Mouse (Mus musculus) CH12.LX (cell line): Measurements from ENCODE around the gene Ddx27. TPM values are rescaled to one million over a fixed set of nuclear protein-coding genes. Genes with fewer than 3 reads are reported as not detected.

ENCODE experiments used
- DNase-seq: peaks from one replicate; pipeline ENCODE4 v3.0.0-alpha.2; 2013; ENCODE audit errors: extremely low read depth
- H3K27ac ChIP-seq: 2 replicates; pipeline ENCODE4 v1.5.1; 2012; ENCODE audit warnings: low read depth, mild to moderate bottlenecking, control low read depth, moderate library complexity; ENCODE audit not compliant: insufficient read depth
- H3K27me3 ChIP-seq: replicated peaks from 2 replicates; pipeline ENCODE3; 2012; ENCODE audit warnings: inconsistent platforms
- H3K36me3 ChIP-seq, 2 experiments: replicated peaks in 1 of 2; 2 replicates each; pipeline versions ENCODE3 to v1.6.1; 2012; ENCODE audit warnings: inconsistent platforms in 1 of 2, low read length in 1 of 2, mild to moderate bottlenecking in 1 of 2, mixed read lengths in 1 of 2, moderate library complexity in 1 of 2; ENCODE audit not compliant: control insufficient read depth in 1 of 2, insufficient read depth in 1 of 2
- H3K4me1 ChIP-seq, 2 experiments: 2 replicates each; pipeline ENCODE4 v1.6.1; 2012; ENCODE audit warnings: inconsistent platforms in 1 of 2, moderate library complexity in 1 of 2; ENCODE audit not compliant: insufficient read depth in 2 of 2, control insufficient read depth in 1 of 2
- H3K4me2 ChIP-seq: 2 replicates; pipeline ENCODE4 v1.6.1; 2012; ENCODE audit warnings: low read depth, mild to moderate bottlenecking, control low read depth; ENCODE audit not compliant: poor library complexity, insufficient read depth, severe bottlenecking
- H3K4me3 ChIP-seq, 3 experiments: fragments of 150-350 bp in 1 of 3; sonication (generic) in 1 of 3; replicated peaks in 1 of 3; 2 replicates each; pipeline versions ENCODE3 to v1.5.1; 2011 to 2012; ENCODE audit warnings: low read depth in 2 of 3, low read length in 2 of 3, mild to moderate bottlenecking in 2 of 3, moderate library complexity in 2 of 3, control low read depth in 1 of 3, improper control_type of control experiment in 1 of 3, inconsistent platforms in 1 of 3, mixed read lengths in 1 of 3; ENCODE audit not compliant: poor library complexity in 1 of 3
- H3K79me2 ChIP-seq: replicated peaks from 2 replicates; pipeline ENCODE4 v1.6.1; 2012; ENCODE audit warnings: mild to moderate bottlenecking, moderate library complexity; ENCODE audit not compliant: control insufficient read depth, poor library complexity, insufficient read depth, severe bottlenecking; ENCODE audit errors: extremely low read depth
- H3K9ac ChIP-seq: 2 replicates; pipeline ENCODE4 v1.6.1; 2012; ENCODE audit warnings: low read depth, mild to moderate bottlenecking, control low read depth, moderate library complexity; ENCODE audit not compliant: insufficient read depth
- H3K9me3 ChIP-seq: replicated peaks from 2 replicates; pipeline ENCODE3; 2012; ENCODE audit warnings: low read length, inconsistent platforms, mixed read lengths
- BHLHE40 ChIP-seq: IDR thresholded peaks from 2 replicates; pipeline ENCODE4 v1.6.1; 2011; ENCODE audit warnings: mild to moderate bottlenecking, low read depth, low read length, improper control_type of control experiment
- CHD1 ChIP-seq: IDR thresholded peaks from 2 replicates; pipeline ENCODE4 v1.6.1; 2012; ENCODE audit warnings: low read depth, low read length, improper control_type of control experiment, inconsistent platforms
- CHD2 ChIP-seq: IDR thresholded peaks from 2 replicates; pipeline ENCODE4 v1.6.1; 2011; ENCODE audit warnings: low read length, improper control_type of control experiment
- CTCF ChIP-seq, 2 experiments: IDR thresholded peaks in 1 of 2; conservative IDR thresholded peaks in 1 of 2; 2 replicates each; pipeline ENCODE4 v1.5.1; 2011 to 2012; ENCODE audit warnings: low read depth in 2 of 2, low read length in 2 of 2, improper control_type of control experiment in 1 of 2, inconsistent platforms in 1 of 2, mild to moderate bottlenecking in 1 of 2, moderate library complexity in 1 of 2
- E2F4 ChIP-seq: IDR thresholded peaks from 2 replicates; pipeline ENCODE4 v1.6.1; 2011; ENCODE audit warnings: low read depth, low read length, improper control_type of control experiment; ENCODE audit not compliant: insufficient replicate concordance
- ELF1 ChIP-seq: IDR thresholded peaks from 2 replicates; pipeline ENCODE4 v1.6.1; 2014; ENCODE audit warnings: low read depth, mild to moderate bottlenecking, inconsistent platforms, low read length, improper control_type of control experiment
- EP300 ChIP-seq: IDR thresholded peaks from 2 replicates; pipeline ENCODE4 v1.6.1; 2011; ENCODE audit warnings: low read length, improper control_type of control experiment
- ETS1 ChIP-seq: conservative IDR thresholded peaks from 2 replicates; pipeline ENCODE4 v1.6.1; 2012; ENCODE audit warnings: low read depth, mild to moderate bottlenecking, inconsistent platforms, low read length, improper control_type of control experiment, moderate library complexity
- GABPA ChIP-seq: IDR thresholded peaks from 2 replicates; pipeline ENCODE4 v1.6.1; 2012; ENCODE audit warnings: low read depth, low read length, improper control_type of control experiment, inconsistent platforms; ENCODE audit not compliant: insufficient replicate concordance
- HCFC1 ChIP-seq: IDR thresholded peaks from 2 replicates; pipeline ENCODE4 v1.6.1; 2012; ENCODE audit warnings: low read depth, mild to moderate bottlenecking, inconsistent platforms, low read length, improper control_type of control experiment
- IRF4 ChIP-seq: IDR thresholded peaks from 2 replicates; pipeline ENCODE4 v1.6.1; 2014; ENCODE audit warnings: low read depth, mild to moderate bottlenecking, inconsistent platforms, low read length, improper control_type of control experiment
- JUN ChIP-seq: IDR thresholded peaks from 2 replicates; pipeline ENCODE4 v1.6.1; 2011; ENCODE audit warnings: low read depth, mild to moderate bottlenecking, low read length, improper control_type of control experiment, moderate library complexity; ENCODE audit not compliant: insufficient read depth
- JUND ChIP-seq: conservative IDR thresholded peaks from 2 replicates; pipeline ENCODE4 v1.6.1; 2011; ENCODE audit warnings: low read depth, low read length, improper control_type of control experiment
- KAT2A ChIP-seq: IDR thresholded peaks from 2 replicates; pipeline ENCODE4 v1.6.1; 2012; ENCODE audit warnings: low read length, improper control_type of control experiment, inconsistent platforms; ENCODE audit not compliant: insufficient replicate concordance
- MAFK ChIP-seq: IDR thresholded peaks from 2 replicates; pipeline ENCODE4 v1.6.1; 2011; ENCODE audit warnings: low read length, improper control_type of control experiment; ENCODE audit not compliant: insufficient replicate concordance
- MAX ChIP-seq: IDR thresholded peaks from 2 replicates; pipeline ENCODE4 v1.6.1; 2011; ENCODE audit warnings: low read length, improper control_type of control experiment
- MAZ ChIP-seq: IDR thresholded peaks from 2 replicates; pipeline ENCODE4 v1.6.1; 2012; ENCODE audit warnings: low read depth, mild to moderate bottlenecking, inconsistent platforms, low read length, improper control_type of control experiment, moderate library complexity
- MEF2A ChIP-seq: IDR thresholded peaks from 2 replicates; pipeline ENCODE4 v1.6.1; 2014; ENCODE audit warnings: low read depth, mild to moderate bottlenecking, inconsistent platforms, low read length, improper control_type of control experiment, borderline replicate concordance
- MXI1 ChIP-seq: IDR thresholded peaks from 2 replicates; pipeline ENCODE4 v1.6.1; 2011; ENCODE audit warnings: mild to moderate bottlenecking, low read depth, low read length, improper control_type of control experiment
- MYC ChIP-seq: IDR thresholded peaks from 2 replicates; pipeline ENCODE4 v1.6.1; 2011; ENCODE audit warnings: low read depth, mild to moderate bottlenecking, improper control_type of control experiment, low read length
- NELFE ChIP-seq: IDR thresholded peaks from 2 replicates; pipeline ENCODE4 v1.6.1; 2011; ENCODE audit warnings: low read depth, low read length, improper control_type of control experiment
- NRF1 ChIP-seq: IDR thresholded peaks from 2 replicates; pipeline ENCODE4 v1.6.1; 2014; ENCODE audit warnings: low read depth, mild to moderate bottlenecking, inconsistent platforms, low read length, improper control_type of control experiment, moderate library complexity
- PAX5 ChIP-seq: IDR thresholded peaks from 2 replicates; pipeline ENCODE4 v1.6.1; 2012; ENCODE audit warnings: low read length, inconsistent platforms, mixed read lengths
- POLR2A ChIP-seq: IDR thresholded peaks from 2 replicates; pipeline ENCODE4 v1.6.1; 2011; ENCODE audit warnings: low read depth, mild to moderate bottlenecking, improper control_type of control experiment, low read length
- POLR2AphosphoS2 ChIP-seq: IDR thresholded peaks from 2 replicates; pipeline ENCODE4 v1.6.1; 2011; ENCODE audit warnings: low read depth, low read length, improper control_type of control experiment
- RAD21 ChIP-seq: IDR thresholded peaks from 2 replicates; pipeline ENCODE4 v1.6.1; 2011; ENCODE audit warnings: low read depth, mild to moderate bottlenecking, low read length, improper control_type of control experiment, moderate library complexity
- RCOR1 ChIP-seq: conservative IDR thresholded peaks from 2 replicates; pipeline ENCODE4 v1.6.1; 2012; ENCODE audit warnings: low read depth, mild to moderate bottlenecking, inconsistent platforms, low read length, improper control_type of control experiment
- SIN3A ChIP-seq: IDR thresholded peaks from 2 replicates; pipeline ENCODE4 v1.6.1; 2012; ENCODE audit warnings: low read length, improper control_type of control experiment, inconsistent platforms
- SMC3 ChIP-seq: IDR thresholded peaks from 2 replicates; pipeline ENCODE4 v1.6.1; 2011; ENCODE audit warnings: low read depth, low read length, improper control_type of control experiment
- TBP ChIP-seq: conservative IDR thresholded peaks from 2 replicates; pipeline ENCODE4 v1.6.1; 2011; ENCODE audit warnings: low read depth, low read length, improper control_type of control experiment
- TCF12 ChIP-seq: IDR thresholded peaks from 2 replicates; pipeline ENCODE4 v1.6.1; 2014; ENCODE audit warnings: low read depth, mild to moderate bottlenecking, inconsistent platforms, low read length, improper control_type of control experiment
- UBTF ChIP-seq: IDR thresholded peaks from 2 replicates; pipeline ENCODE4 v1.6.1; 2012; ENCODE audit warnings: low read depth, mild to moderate bottlenecking, inconsistent platforms, low read length, improper control_type of control experiment, moderate library complexity
- USF1 ChIP-seq: IDR thresholded peaks from 2 replicates; pipeline ENCODE4 v1.6.1; 2014; ENCODE audit warnings: low read depth, mild to moderate bottlenecking, inconsistent platforms, low read length, improper control_type of control experiment
- USF2 ChIP-seq: conservative IDR thresholded peaks from 2 replicates; pipeline ENCODE4 v1.6.1; 2011; ENCODE audit warnings: low read depth, low read length, improper control_type of control experiment
- ZC3H11A ChIP-seq: IDR thresholded peaks from 2 replicates; pipeline ENCODE4 v1.6.1; 2012; ENCODE audit warnings: low read depth, mild to moderate bottlenecking, inconsistent platforms, low read length, improper control_type of control experiment
- ZKSCAN1 ChIP-seq: IDR thresholded peaks from 2 replicates; pipeline ENCODE4 v1.6.1; 2012; ENCODE audit warnings: low read depth, inconsistent platforms, low read length, improper control_type of control experiment, borderline replicate concordance
- ZMIZ1 ChIP-seq: IDR thresholded peaks from 2 replicates; pipeline ENCODE4 v1.6.1; 2012; ENCODE audit warnings: low read depth, mild to moderate bottlenecking, inconsistent platforms, low read length, improper control_type of control experiment
- ZNF384 ChIP-seq: IDR thresholded peaks from 2 replicates; pipeline ENCODE4 v1.6.1; 2012; ENCODE audit warnings: low read depth, low read length, improper control_type of control experiment, inconsistent platforms
- dilution Hi-C: fragments of 300-500 bp; cut with MboI; formaldehyde crosslinking; loops from 2 replicates; pipeline ENCODE4 v1.14.3; 2020; ENCODE audit warnings: low sequenced_read_pairs; ENCODE audit not compliant: extremely low pct_unique_long_range_greater_than_20kb, extremely low pct_ligation_motif_present
- in situ Hi-C: fragments of 300-500 bp; cut with MboI; formaldehyde crosslinking; loops from 3 replicates; pipeline ENCODE4 v1.14.3; 2019; ENCODE audit warnings: low sequenced_read_pairs, low pct_ligation_motif_present, low pct_unique_long_range_greater_than_20kb, mixed read lengths
- polyA plus RNA-seq: library from polyadenylated mRNA; unstranded; fragments of >175 nt; gene quantifications from 2 replicates; pipeline ENCODE4 v1.2.1, GENCODE M21; 2012; ENCODE audit warnings: low read depth; ENCODE audit not compliant: insufficient read length
- total RNA-seq, 2 experiments: library from RNA; depleted of rRNA; stranded (reverse); fragments of 300-350 nt in 1 of 2; fragments of >200 nt in 1 of 2; gene quantifications; 2 replicates each; pipeline ENCODE4 v1.2.3; 2012 to 2014

Ddx27 gene
- total and polyA plus RNA-seq, 3 experiments, result 139 to 224 (median 157) TPM

GRCm38 (mm10) chr2:167064601-167065295 lies 49.8 kb downstream of the Ddx27 start:
- no peaks in the 10 kb centered on the region for H3K27me3 ChIP-seq
- no peaks in the 10 kb centered on the region for H3K9me3 ChIP-seq
- TF ChIP-seq POLR2AphosphoS2, result peak; percentile 38; the same call in 1 of the 2 replicates
- TF ChIP-seq ZC3H11A, result no peak
- TF ChIP-seq USF1, result no peak
- no peak; the same call in 1 of the 2 replicates for TF ChIP-seq MXI1
- 0 out of 2 replicates have a peak, but pooled peaks have one; percentile 20 for TF ChIP-seq MAFK
- no peak for TF ChIP-seq EP300
- TF ChIP-seq RCOR1, result no peak
- peak; percentile 12; the same call in 1 of the 2 replicates for TF ChIP-seq NELFE
- no peak for TF ChIP-seq SMC3
- no peak for TF ChIP-seq MEF2A
- TF ChIP-seq NRF1, result no peak
- TF ChIP-seq MAZ, result peak; percentile 55; the same call in 1 of the 2 replicates
- TF ChIP-seq ZKSCAN1, result no peak
- 0 out of 2 replicates have a peak, but pooled peaks have one; percentile 15 for TF ChIP-seq SIN3A
- 0 out of 2 replicates have a peak, but pooled peaks have one; percentile 39 for TF ChIP-seq TBP
- no peak for TF ChIP-seq CTCF (conservative IDR thresholded peaks at IDR 0.05 in 1 of 2, IDR thresholded peaks at IDR 0.05 in 1 of 2; ENCODE audit: low read depth in 2 of 2, low read length in 2 of 2)
- TF ChIP-seq RAD21, result no peak
- no peak for TF ChIP-seq ELF1
- no peak for TF ChIP-seq BHLHE40
- TF ChIP-seq KAT2A, result no peak
- no peak for TF ChIP-seq IRF4
- TF ChIP-seq MYC, result peak; percentile 88
- no peak for TF ChIP-seq UBTF
- no peak for TF ChIP-seq GABPA
- no peak for TF ChIP-seq CHD2
- no peak for TF ChIP-seq E2F4
- TF ChIP-seq TCF12, result no peak
- TF ChIP-seq MAX, result peak; percentile 45
- TF ChIP-seq CHD1, result no peak; the same call in none of the 2 replicates
- no peak for TF ChIP-seq PAX5
- no peak for TF ChIP-seq JUND
- no peak for TF ChIP-seq JUN
- peak; percentile 52; the same call in 1 of the 2 replicates for TF ChIP-seq POLR2A
- peak; percentile 47; the same call in 1 of the 2 replicates for TF ChIP-seq ZMIZ1
- no peak for TF ChIP-seq ETS1
- TF ChIP-seq ZNF384, result peak; percentile 24; the same call in 1 of the 2 replicates
- no peak for TF ChIP-seq HCFC1
- no peak for TF ChIP-seq USF2
- peaks cover 20 to 32% of the 10 kb centered on the region in 2 experiments for H3K36me3 ChIP-seq
- H3K4me2 ChIP-seq, result peak overlapping the region; percentile 89
- dilution Hi-C loops, result no loop called here
- H3K4me3 ChIP-seq, result peak overlapping the region; percentile 66 to 77 (median 75)
- peak overlapping the region; percentile 73 for H3K9ac ChIP-seq
- peak; percentile 58 for DNase-seq
- peak overlapping the region; percentile 34; the same call in 1 of the 2 replicates for H3K27ac ChIP-seq
- peaks cover 29% of the 10 kb centered on the region for H3K79me2 ChIP-seq
- peaks cover 2 to 33% of the 10 kb centered on the region in 2 experiments; a peak in 2 of 4 replicates for H3K4me1 ChIP-seq
- in situ Hi-C loops, result loop anchor here (10.0 kb wide), 2 partner anchors 360 to 420 kb away; partner anchors contain the start of gene Slc9a8
